Mouse (Mus musculus): Measurements from ENCODE around the gene Mrgprb4.

Mrgprb4 gene

DNA sequence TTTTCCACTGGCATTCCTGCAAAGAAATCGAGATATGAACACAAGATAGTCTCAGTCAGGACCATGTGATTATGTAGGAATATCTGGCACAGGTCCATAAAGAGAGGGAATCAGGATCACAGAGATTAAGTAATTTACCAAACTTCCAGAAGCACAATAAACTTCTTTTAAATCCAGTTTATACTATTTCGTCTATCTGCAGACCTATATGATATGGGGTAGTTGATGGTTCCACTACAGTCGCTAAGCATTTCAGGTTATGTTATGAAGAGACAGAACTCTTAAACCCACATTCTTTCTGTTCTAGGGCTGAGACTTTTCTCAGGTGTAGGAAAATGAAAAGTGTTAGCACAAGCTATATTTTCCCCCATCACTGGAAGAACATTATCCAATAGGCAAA lies at the start of gene Mrgprb4:
Mrgprb4 (minus strand) TSS at position 101 of the 400 bp plus-strand sequence.
- DNase-seq (ENCODE audit: low spot score): no peak

GRCm38 (mm10) chr7:48226114-48226513 lies 27.0 kb upstream of the Mrgprb4 start:
- no peak for DNase-seq (ENCODE audit: low spot score)

GRCm38 (mm10) chr7:48225065-48225464 lies 26.0 kb upstream of the Mrgprb4 start:
- DNase-seq (ENCODE audit: low spot score): no peak

GRCm38 (mm10) chr7:48168919-48169318 lies 30.2 kb downstream of the Mrgprb4 start, which contains the start of gene Mrgprb5:
Gene Mrgprb5 (minus strand): TSS chr7:48169019.
- no peak for DNase-seq (ENCODE audit: low spot score)

DNA sequence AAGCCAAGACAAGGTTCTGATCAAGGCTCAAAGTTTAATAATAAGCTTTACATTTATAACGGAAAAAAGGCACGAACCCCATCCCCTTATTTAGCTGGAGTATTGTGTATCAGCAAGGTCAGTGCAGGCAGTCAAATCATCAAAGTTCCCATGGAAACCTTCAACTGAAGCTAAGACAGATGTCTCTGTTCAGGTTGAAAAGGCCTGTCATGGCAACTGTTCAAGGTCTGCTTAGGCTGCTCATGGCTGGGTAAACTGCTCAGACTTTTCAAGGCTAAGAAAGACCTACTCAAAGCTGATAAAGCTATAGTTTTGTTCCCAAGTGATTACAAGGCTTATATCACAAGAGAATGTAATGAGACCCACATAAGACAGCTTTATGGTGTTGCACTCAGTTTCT lies 31.6 kb downstream of the Mrgprb4 start:
- no peak for DNase-seq (ENCODE audit: low spot score)
